Mouse (Mus musculus) liver, embryonic 14.5 days (tissue): ENCODE measurements around the gene Ppp6r1.

Source experiments
- CTCF ChIP-seq: IDR thresholded peaks from 2 replicates; pipeline ENCODE4 v1.5.1; 2016; ENCODE audit warnings: antibody characterized with exemption, low read depth, control low read depth
- EP300 ChIP-seq: IDR thresholded peaks from 2 replicates; pipeline ENCODE4 v1.6.1; 2016; ENCODE audit warnings: antibody characterized with exemption, low read depth

DNA sequence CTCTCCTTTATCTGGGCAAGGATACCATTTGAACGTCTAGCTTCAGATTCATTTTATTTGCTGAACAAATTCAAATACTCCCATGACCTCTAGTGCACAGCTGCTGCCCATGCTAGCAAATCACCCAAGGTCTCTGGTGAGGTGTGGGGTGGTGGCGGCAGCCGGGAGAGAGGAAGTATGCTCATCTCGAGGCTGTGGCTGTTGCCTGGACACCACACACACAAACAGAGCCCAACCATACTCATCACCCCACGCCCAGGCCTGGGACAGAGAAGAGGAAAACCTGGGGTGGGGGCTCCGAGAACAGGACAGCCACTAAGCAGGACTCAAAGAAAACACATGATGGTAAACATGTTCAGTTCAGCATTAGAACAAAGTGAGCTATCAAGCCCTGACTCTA lies 11.5 kb downstream of the Ppp6r1 start:
- no peak for TF ChIP-seq EP300
- no peak for TF ChIP-seq CTCF
